Mouse (Mus musculus) heart, embryonic 14.5 days (tissue): ENCODE measurements around the gene Sh3bp5. TPM values are rescaled to one million over a fixed set of nuclear protein-coding genes. Genes with fewer than 3 reads are reported as not detected.

Experiments
- ATAC-seq: fragments of 200-750 bp; cut with Nextera tagmentation; 2 replicates; pipeline ENCODE4 v1.8.0; 2017; ENCODE audit warnings: low read depth, moderate TSS enrichment; ENCODE audit not compliant: insufficient number of reproducible peaks, insufficient read depth, low FRiP score
- H3K27ac ChIP-seq, 2 experiments: fragments of 200-500 bp in 1 of 2; fragments of 300-500 bp in 1 of 2; sonication (generic) in 1 of 2; replicated peaks in 1 of 2; 2 replicates each; pipeline ENCODE4 v1.5.1; 2012 to 2014; ENCODE audit warnings: low read depth in 2 of 2, low read length in 2 of 2, control low read depth in 1 of 2, mild to moderate bottlenecking in 1 of 2, mixed read lengths in 1 of 2; ENCODE audit not compliant: control insufficient read depth in 1 of 2, insufficient read depth in 1 of 2
- H3K27me3 ChIP-seq: fragments of 300-500 bp; sonication (generic); 2 replicates; pipeline ENCODE4 v1.6.1; 2014; ENCODE audit warnings: mild to moderate bottlenecking, low read length, control low read depth; ENCODE audit not compliant: control insufficient read depth, insufficient read depth
- H3K36me3 ChIP-seq: fragments of 300-500 bp; sonication (generic); 2 replicates; pipeline ENCODE4 v1.6.1; 2014; ENCODE audit warnings: mild to moderate bottlenecking, control low read depth, low read length, mixed read lengths; ENCODE audit not compliant: control insufficient read depth, insufficient read depth
- H3K4me1 ChIP-seq, 2 experiments: fragments of 200-500 bp in 1 of 2; fragments of 300-500 bp in 1 of 2; sonication (generic) in 1 of 2; 2 replicates each; pipeline ENCODE4 v1.6.1; 2012 to 2014; ENCODE audit warnings: low read length in 2 of 2, control low read depth in 1 of 2, mixed read lengths in 1 of 2; ENCODE audit not compliant: control insufficient read depth in 2 of 2, insufficient read depth in 2 of 2
- H3K4me2 ChIP-seq: fragments of 300-500 bp; sonication (generic); 2 replicates; pipeline ENCODE4 v1.6.1; 2014; ENCODE audit warnings: mild to moderate bottlenecking, low read length
- H3K4me3 ChIP-seq, 2 experiments: fragments of 200-500 bp in 1 of 2; fragments of 300-500 bp in 1 of 2; sonication (generic) in 1 of 2; 2 replicates each; pipeline ENCODE4 v1.5.1; 2012 to 2014; ENCODE audit warnings: low read length in 2 of 2, mild to moderate bottlenecking in 2 of 2, control low read depth in 1 of 2, low read depth in 1 of 2, moderate library complexity in 1 of 2; ENCODE audit not compliant: control insufficient read depth in 1 of 2, insufficient read depth in 1 of 2
- H3K9ac ChIP-seq: fragments of 300-500 bp; sonication (generic); 2 replicates; pipeline ENCODE4 v1.6.1; 2014; ENCODE audit warnings: mild to moderate bottlenecking, low read length
- H3K9me3 ChIP-seq: fragments of 300-500 bp; sonication (generic); 2 replicates; pipeline ENCODE4 v1.6.1; 2016; ENCODE audit warnings: low read length, control low read depth; ENCODE audit not compliant: control insufficient read depth
- WGBS: fragments of 180-500 bp; shearing (Covaris S2); extraction: QIAGEN DNeasy Blood & Tissue Kit; methylation state at CpG from one replicate; pipeline ENCODE4 v1.1.7; 2014; 5-methylcytosine and 5-hydroxymethylcytosine counted together
- polyA plus RNA-seq: library from polyadenylated mRNA; unstranded; fragments of >200 nt; fragmentation: Nextera tagmentation; extraction: Ambion mirVana; gene quantifications from 2 replicates; pipeline ENCODE4 v1.2.1, GENCODE M21; 2014

Gene Sh3bp5
- polyA plus RNA-seq, 1 experiment from 2014 or later, result 13.5 TPM

GRCm38 (mm10) chr14:31407911-31408604 is 27.8 kb downstream of the Sh3bp5 start:
- H3K36me3 ChIP-seq, result peaks cover 7% of the 10 kb centered on the region; the same call in 1 of the 2 replicates
- H3K9me3 ChIP-seq, result no peaks in the 10 kb centered on the region
- ATAC-seq, result no peak
- H3K4me1 ChIP-seq, result peaks cover 61 to 77% of the 10 kb centered on the region in 2 experiments
- 57% methylated on average over 6 of the region's 6 CpGs for WGBS
- H3K9ac ChIP-seq, result peak overlapping the region; percentile 35
- no peak overlapping the region for H3K4me3 ChIP-seq
- peak overlapping the region; percentile 21 for H3K4me2 ChIP-seq
- H3K27ac ChIP-seq, result peak overlapping the region; percentile 78 to 85
- no peaks in the 10 kb centered on the region for H3K27me3 ChIP-seq

GRCm38 (mm10) chr14:31407208-31407607 is 28.7 kb downstream of the Sh3bp5 start:
- no peak for ATAC-seq
- WGBS, result 77% methylated on average over 15 of the region's 15 CpGs
- Histone ChIP-seq H3K27me3 (no peaks in the 10 kb centered on the region), H3K9me3 (no peaks in the 10 kb centered on the region), H3K4me3 (no peak overlapping the region), H3K4me2 (no peak overlapping the region), H3K4me1 (peaks cover 58 to 77% of the 10 kb centered on the region in 2 experiments), H3K9ac (no peak overlapping the region), H3K36me3 (peaks cover 7% of the 10 kb centered on the region; the same call in 1 of the 2 replicates), H3K27ac (peak overlapping the region in 1 of 2 experiments; percentile 85; a peak in 2 of 4 replicates)

DNA sequence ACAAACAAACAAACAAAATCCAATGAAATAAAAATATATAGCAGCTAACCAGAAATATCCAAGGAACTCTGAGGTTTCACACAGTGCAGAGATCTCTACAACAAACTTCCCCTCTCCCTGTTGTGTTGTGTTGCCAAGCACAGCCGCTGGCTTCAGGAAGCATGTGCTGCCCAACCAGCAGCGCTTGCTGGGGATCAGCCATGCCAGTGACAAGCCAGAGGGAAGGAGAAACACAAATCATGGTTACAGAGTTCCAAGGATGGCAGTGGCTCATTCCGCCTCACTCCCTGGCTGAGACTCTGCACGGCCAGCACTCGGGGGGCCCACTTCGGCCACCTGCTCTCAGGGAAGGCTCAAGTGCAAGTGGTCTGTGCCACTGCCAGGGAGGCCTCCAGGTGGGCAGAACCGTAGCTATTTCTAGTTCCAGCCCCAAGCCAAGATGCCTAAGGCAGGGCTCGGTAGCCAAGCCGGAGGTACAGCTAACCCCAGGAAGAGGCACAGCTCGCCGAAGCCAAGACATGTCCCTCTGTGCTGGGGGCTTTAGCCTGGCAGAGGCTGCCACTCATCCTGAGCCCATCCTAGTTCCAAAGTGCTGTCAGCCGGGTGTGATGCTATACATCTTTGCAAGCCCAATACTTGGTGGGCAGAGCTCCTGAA is 29.6 kb downstream of the Sh3bp5 start:
- H3K4me1 ChIP-seq, result peaks cover 61 to 84% of the 10 kb centered on the region in 2 experiments
- no peak overlapping the region for H3K4me2 ChIP-seq
- ATAC-seq, result no peak
- H3K4me3 ChIP-seq, result no peak overlapping the region
- no peak overlapping the region for H3K9ac ChIP-seq
- H3K9me3 ChIP-seq, result no peaks in the 10 kb centered on the region
- no peaks in the 10 kb centered on the region for H3K27me3 ChIP-seq
- H3K27ac ChIP-seq, result no peak overlapping the region
- 69% methylated on average over 12 of the region's 12 CpGs for WGBS
- peaks cover 5% of the 10 kb centered on the region; the same call in 1 of the 2 replicates for H3K36me3 ChIP-seq

DNA sequence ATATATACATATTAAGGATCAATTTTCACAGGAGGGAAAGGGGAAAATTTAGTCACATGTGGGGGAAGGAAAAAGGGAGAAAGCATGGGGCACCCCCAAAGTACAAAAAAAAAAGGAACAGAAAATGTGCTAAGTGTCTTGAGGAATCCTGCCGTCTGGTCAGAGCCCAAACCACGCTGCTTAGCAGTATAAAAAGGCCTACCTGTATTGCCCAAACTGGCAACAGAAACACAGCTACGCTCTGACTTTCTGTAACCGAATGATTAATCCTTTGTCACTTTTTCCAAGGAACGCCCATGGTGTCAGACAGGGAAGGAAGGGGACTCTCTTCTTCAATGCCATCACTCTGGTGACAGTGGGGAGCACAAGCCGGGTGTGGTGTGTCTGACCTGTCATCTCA is 30.2 kb downstream of the Sh3bp5 start:
- Histone ChIP-seq H3K4me2 (no peak overlapping the region), H3K4me3 (no peak overlapping the region), H3K36me3 (no peaks in the 10 kb centered on the region), H3K27ac (no peak overlapping the region), H3K4me1 (peaks cover 67 to 85% of the 10 kb centered on the region in 2 experiments), H3K9ac (no peak overlapping the region), H3K9me3 (no peaks in the 10 kb centered on the region), H3K27me3 (no peaks in the 10 kb centered on the region)
- ATAC-seq, result no peak
- 81% methylated on average over 6 of the region's 6 CpGs for WGBS

GRCm38 (mm10) chr14:31404663-31405062 is 31.2 kb downstream of the Sh3bp5 start:
- H3K36me3 ChIP-seq, result no peaks in the 10 kb centered on the region
- H3K9ac ChIP-seq, result no peak overlapping the region; the same call in 1 of the 2 replicates
- H3K4me2 ChIP-seq, result peak overlapping the region; percentile 48; the same call in 1 of the 2 replicates
- no peak for ATAC-seq
- H3K27ac ChIP-seq, result peak overlapping the region in 1 of 2 experiments; percentile 65; a peak in 2 of 4 replicates
- 81% methylated on average over 4 of the region's 4 CpGs for WGBS
- no peaks in the 10 kb centered on the region for H3K9me3 ChIP-seq
- H3K4me3 ChIP-seq, result no peak overlapping the region
- peaks cover 73 to 90% of the 10 kb centered on the region in 2 experiments for H3K4me1 ChIP-seq
- no peaks in the 10 kb centered on the region for H3K27me3 ChIP-seq

DNA sequence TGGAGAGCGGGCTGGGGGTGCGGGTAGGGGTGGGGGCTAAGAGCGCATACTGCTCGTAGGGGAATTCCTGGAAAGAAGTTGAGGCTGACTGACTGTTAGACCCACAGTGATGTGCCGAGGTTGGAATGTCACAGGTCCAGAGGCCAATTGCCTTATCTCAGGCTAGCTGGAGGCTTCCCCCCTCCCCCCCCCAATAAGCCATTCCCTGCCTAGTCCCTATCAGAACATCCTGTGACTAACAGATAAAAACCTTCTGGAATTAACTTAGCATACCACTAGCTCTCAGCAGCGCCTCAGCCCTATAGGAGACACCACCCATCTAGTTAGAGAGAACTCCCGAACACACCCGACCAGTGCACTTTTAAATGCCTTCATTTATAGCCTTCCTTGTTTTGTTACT is 31.9 kb downstream of the Sh3bp5 start:
- no peaks in the 10 kb centered on the region for H3K36me3 ChIP-seq
- H3K4me3 ChIP-seq, result no peak overlapping the region
- H3K27ac ChIP-seq, result peak overlapping the region; percentile 7 to 65; a peak in 3 of 4 replicates
- H3K27me3 ChIP-seq, result no peaks in the 10 kb centered on the region
- H3K4me2 ChIP-seq, result peak overlapping the region; percentile 48
- peak overlapping the region; percentile 31; the same call in 1 of the 2 replicates for H3K9ac ChIP-seq
- peak; percentile 31 for ATAC-seq
- 4% methylated on average over 8 of the region's 8 CpGs for WGBS
- H3K9me3 ChIP-seq, result no peaks in the 10 kb centered on the region
- peaks cover 68 to 84% of the 10 kb centered on the region in 2 experiments for H3K4me1 ChIP-seq

DNA sequence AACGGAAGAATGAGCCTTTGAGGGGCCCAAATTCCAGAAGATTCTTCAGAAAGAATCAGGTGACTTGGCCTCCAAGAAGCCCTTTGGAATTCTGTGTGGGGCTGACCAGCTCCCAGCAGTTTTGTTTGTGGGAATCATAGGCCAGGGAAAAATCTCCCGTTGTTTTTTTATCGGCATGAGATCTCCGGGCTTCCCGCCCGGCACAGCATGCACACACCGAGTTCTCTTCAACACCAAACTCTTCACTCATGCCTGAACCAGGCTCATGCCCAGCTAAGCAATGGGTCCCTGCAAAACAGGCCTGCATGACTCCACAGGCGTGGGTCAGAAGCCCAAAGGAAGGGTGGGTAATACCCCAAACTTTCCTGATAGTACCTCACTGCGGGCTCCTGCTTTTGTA is 32.3 kb downstream of the Sh3bp5 start:
- H3K36me3 ChIP-seq, result no peaks in the 10 kb centered on the region
- peaks cover 64 to 80% of the 10 kb centered on the region in 2 experiments for H3K4me1 ChIP-seq
- peak overlapping the region; percentile 31; the same call in 1 of the 2 replicates for H3K9ac ChIP-seq
- H3K9me3 ChIP-seq, result no peaks in the 10 kb centered on the region
- 21% methylated on average over 9 of the region's 9 CpGs for WGBS
- no peak overlapping the region for H3K4me3 ChIP-seq
- H3K4me2 ChIP-seq, result peak overlapping the region; percentile 48
- no peaks in the 10 kb centered on the region for H3K27me3 ChIP-seq
- peak overlapping the region; percentile 63 to 65; a peak in 3 of 4 replicates for H3K27ac ChIP-seq
- no peak for ATAC-seq
